Mouse (Mus musculus) myocyte (in vitro differentiated cells): ENCODE measurements at regions not wholly inside any gene's neighbourhood (a gene's known extent, or its start where the extent isn't known, plus 50 kb on each side); places are given as distances from the start of the nearest gene placed in this dataset.

ENCODE experiments used
- H3K27me3 ChIP-seq: one replicate; pipeline ENCODE4 v1.6.1; 2011; ENCODE audit not compliant: control insufficient read depth, insufficient read depth, insufficient read length
- H3K36me3 ChIP-seq: one replicate; pipeline ENCODE4 v1.6.1; 2011; ENCODE audit not compliant: control insufficient read depth, insufficient read depth
- H3K4me2 ChIP-seq: one replicate; pipeline ENCODE4 v1.6.1; 2011; ENCODE audit warnings: low read depth, control low read depth
- H3K4me3 ChIP-seq: one replicate; pipeline ENCODE4 v1.5.1; 2011; ENCODE audit warnings: mild to moderate bottlenecking, control low read depth, moderate library complexity
- H3K79me2 ChIP-seq: one replicate; pipeline ENCODE4 v1.6.1; 2011; ENCODE audit not compliant: control insufficient read depth, insufficient read depth
- H3ac ChIP-seq: one replicate; pipeline ENCODE4 v1.6.1; 2011; ENCODE audit not compliant: control insufficient read depth, insufficient read length
- CEBPB ChIP-seq: IDR thresholded peaks from 2 replicates; pipeline ENCODE4 v1.6.1; 2011; ENCODE audit warnings: mild to moderate bottlenecking, moderate library complexity; ENCODE audit not compliant: poor library complexity, insufficient read depth, severe bottlenecking
- E2F4 ChIP-seq: IDR thresholded peaks from one replicate; pipeline ENCODE4 v1.6.1; 2011; ENCODE audit warnings: mild to moderate bottlenecking, control low read depth, moderate library complexity; ENCODE audit not compliant: insufficient read depth
- MAX ChIP-seq: IDR thresholded peaks from one replicate; pipeline ENCODE4 v1.6.1; 2011; ENCODE audit warnings: low read depth, mild to moderate bottlenecking, control low read depth
- MYOD1 ChIP-seq, 3 experiments: IDR thresholded peaks; one replicate each; pipeline ENCODE4 v1.6.1; 2011; ENCODE audit warnings: control low read depth in 2 of 3, low read depth in 2 of 3, mild to moderate bottlenecking in 2 of 3, moderate library complexity in 1 of 3; ENCODE audit not compliant: insufficient read length in 2 of 3, control insufficient read depth in 1 of 3
- MYOG ChIP-seq, 3 experiments: IDR thresholded peaks; one replicate each; pipeline ENCODE4 v1.6.1; 2011; ENCODE audit warnings: control low read depth in 2 of 3, low read depth in 2 of 3, mild to moderate bottlenecking in 2 of 3; ENCODE audit not compliant: insufficient read length in 2 of 3, control insufficient read depth in 1 of 3, insufficient read depth in 1 of 3
- POLR2A ChIP-seq: IDR thresholded peaks from one replicate; pipeline ENCODE4 v1.6.1; 2011; ENCODE audit warnings: low read depth, mild to moderate bottlenecking, control low read depth, moderate library complexity; ENCODE audit not compliant: insufficient read length
- POLR2AphosphoS2 ChIP-seq: IDR thresholded peaks from one replicate; pipeline ENCODE4 v1.6.1; 2011; ENCODE audit warnings: low read depth, control low read depth; ENCODE audit not compliant: insufficient read length
- REST ChIP-seq: IDR thresholded peaks from one replicate; pipeline ENCODE4 v1.6.1; 2011; ENCODE audit warnings: mild to moderate bottlenecking, control low read depth, moderate library complexity; ENCODE audit not compliant: insufficient read depth, insufficient read length
- SRF ChIP-seq: IDR thresholded peaks from one replicate; pipeline ENCODE4 v1.6.1; 2011; ENCODE audit warnings: low read depth; ENCODE audit not compliant: control insufficient read depth, insufficient read length
- TCF12 ChIP-seq: IDR thresholded peaks from one replicate; pipeline ENCODE4 v1.6.1; 2011; ENCODE audit warnings: mild to moderate bottlenecking, control low read depth; ENCODE audit not compliant: poor library complexity, insufficient read depth, severe bottlenecking
- TCF3 ChIP-seq: IDR thresholded peaks from one replicate; pipeline ENCODE4 v1.6.1; 2011; ENCODE audit warnings: low read depth, control low read depth; ENCODE audit not compliant: insufficient read length
- USF1 ChIP-seq: IDR thresholded peaks from one replicate; pipeline ENCODE4 v1.6.1; 2011; ENCODE audit warnings: low read depth, mild to moderate bottlenecking, control low read depth, moderate library complexity

- Histone ChIP-seq H3K79me2 (no peaks in the 10 kb centered on the region), H3ac (no peak overlapping the region), H3K4me3 (no peak overlapping the region), H3K27me3 (no peaks in the 10 kb centered on the region), H3K4me2 (no peak overlapping the region), H3K36me3 (no peaks in the 10 kb centered on the region)
- no peak for TF ChIP-seq POLR2A
- TF ChIP-seq CEBPB = no peak
- no peak for TF ChIP-seq MYOG (IDR thresholded peaks at IDR 0.05; ENCODE audit: control insufficient read depth in 1 of 3, insufficient read depth in 1 of 3, insufficient read length in 2 of 3, low read depth in 2 of 3)
- no peak for TF ChIP-seq MAX
- no peak for TF ChIP-seq TCF3
- TF ChIP-seq USF1 = no peak
- no peak for TF ChIP-seq E2F4
- TF ChIP-seq REST = no peak
- TF ChIP-seq SRF = no peak
- TF ChIP-seq MYOD1 (IDR thresholded peaks at IDR 0.05; ENCODE audit: control insufficient read depth in 1 of 3, insufficient read length in 2 of 3, low read depth in 2 of 3) = no peak
- TF ChIP-seq TCF12 = no peak
- TF ChIP-seq POLR2AphosphoS2 = no peak
Measured at GRCm38 (mm10) chr7:64073781-64074180, 79.9 kb upstream of the Trpm1 start.

DNA sequence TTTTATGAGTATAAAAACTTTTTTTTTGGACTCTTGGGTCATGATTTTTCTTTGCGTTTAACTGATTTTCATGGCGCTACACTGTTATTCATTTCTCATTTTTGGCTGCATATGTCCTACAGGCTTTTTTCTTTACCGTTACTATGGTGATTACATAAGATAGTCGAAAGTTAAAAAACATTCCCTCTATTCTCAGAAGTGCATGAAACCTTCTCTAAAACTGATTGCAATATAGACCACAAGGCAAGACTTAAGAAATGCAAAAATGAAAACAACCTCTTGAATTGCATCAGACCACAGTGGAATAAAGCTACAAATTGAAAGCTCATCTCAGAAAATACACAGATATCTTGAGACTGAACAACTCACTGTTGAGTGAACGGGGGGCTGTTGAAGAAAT lies 82.7 kb upstream of the Trpm1 start:
- Histone ChIP-seq H3K27me3 (no peaks in the 10 kb centered on the region), H3K36me3 (no peaks in the 10 kb centered on the region)
- TF ChIP-seq SRF = no peak
- TF ChIP-seq E2F4 = no peak

GRCm38 (mm10) chr7:64065529-64066247 lies 87.9 kb upstream of the Trpm1 start:
- Histone ChIP-seq H3ac (no peak overlapping the region), H3K4me2 (peak overlapping the region; percentile 90), H3K36me3 (no peaks in the 10 kb centered on the region), H3K79me2 (no peaks in the 10 kb centered on the region), H3K4me3 (peak overlapping the region; percentile 20), H3K27me3 (no peaks in the 10 kb centered on the region)
- TF ChIP-seq REST (no peak), TCF12 (no peak), MAX (no peak), MYOG (IDR thresholded peaks at IDR 0.05; ENCODE audit: control insufficient read depth in 1 of 3, insufficient read depth in 1 of 3, insufficient read length in 2 of 3, low read depth in 2 of 3) (no peak), MYOD1 (IDR thresholded peaks at IDR 0.05; ENCODE audit: control insufficient read depth in 1 of 3, insufficient read length in 2 of 3, low read depth in 2 of 3) (no peak), SRF (no peak), E2F4 (no peak), POLR2A (peak; percentile 61), TCF3 (no peak), POLR2AphosphoS2 (peak; percentile 33), USF1 (no peak)

More for the DNA sequence above, 82.7 kb upstream of the Trpm1 start:
- no peak overlapping the region for H3ac ChIP-seq
- H3K4me2 ChIP-seq = no peak overlapping the region
- no peaks in the 10 kb centered on the region for H3K79me2 ChIP-seq
- no peak overlapping the region for H3K4me3 ChIP-seq

DNA sequence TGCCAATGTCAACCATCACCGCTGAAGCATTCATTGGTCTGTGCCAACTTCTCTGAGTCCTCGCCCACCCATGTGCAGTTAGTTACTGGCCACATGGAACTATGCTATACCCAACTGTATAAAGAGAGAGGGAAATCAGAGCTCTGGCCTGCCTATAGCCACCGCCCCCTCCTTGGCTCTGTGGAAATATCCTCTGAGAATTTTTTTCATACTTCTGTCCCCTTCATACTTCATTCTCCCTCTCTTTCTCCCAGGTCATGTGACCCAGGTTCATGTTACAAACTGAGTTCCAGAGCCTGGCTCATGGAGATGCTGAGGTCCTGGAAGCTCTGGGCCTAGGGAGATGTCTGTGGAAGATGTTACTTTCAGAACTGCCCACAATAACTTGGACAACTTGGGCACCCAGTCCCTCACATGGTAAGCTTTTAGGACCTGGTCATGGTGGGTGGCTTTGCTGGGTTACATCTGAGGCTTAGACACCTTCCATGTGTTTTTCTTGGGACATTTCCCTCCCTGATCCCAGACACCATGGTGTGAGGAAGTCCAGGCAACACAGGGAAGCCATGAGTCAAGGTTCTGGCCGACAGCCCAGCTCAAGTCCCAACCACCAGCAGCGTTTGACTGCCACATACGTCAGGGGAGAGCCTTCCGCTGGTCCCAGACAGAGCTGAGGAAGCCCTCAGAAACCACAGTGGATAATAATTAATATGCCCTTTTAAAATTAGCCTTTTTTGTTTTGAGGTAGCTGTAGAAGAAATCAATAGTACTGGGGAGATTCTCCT lies 89.0 kb upstream of the Trpm1 start:
- H3K36me3 ChIP-seq = no peaks in the 10 kb centered on the region
- no peaks in the 10 kb centered on the region for H3K79me2 ChIP-seq
- peak overlapping the region; percentile 90 for H3K4me2 ChIP-seq
- peak; percentile 39 for TF ChIP-seq POLR2A
- no peak for TF ChIP-seq TCF12
- TF ChIP-seq USF1 = peak; percentile 85
- H3K4me3 ChIP-seq = peak overlapping the region; percentile 20
- no peaks in the 10 kb centered on the region for H3K27me3 ChIP-seq
- H3ac ChIP-seq = no peak overlapping the region

GRCm38 (mm10) chr7:64061170-64061569 lies 92.5 kb upstream of the Trpm1 start:
- Histone ChIP-seq H3K4me3 (no peak overlapping the region), H3K79me2 (no peaks in the 10 kb centered on the region), H3K27me3 (no peaks in the 10 kb centered on the region), H3K4me2 (no peak overlapping the region), H3K36me3 (no peaks in the 10 kb centered on the region), H3ac (no peak overlapping the region)
- no peak for TF ChIP-seq TCF12
- TF ChIP-seq MAX = no peak
- TF ChIP-seq MYOD1 (IDR thresholded peaks at IDR 0.05; ENCODE audit: control insufficient read depth in 1 of 3, insufficient read length in 2 of 3, low read depth in 2 of 3) = no peak
- no peak for TF ChIP-seq E2F4
- TF ChIP-seq MYOG (IDR thresholded peaks at IDR 0.05; ENCODE audit: control insufficient read depth in 1 of 3, insufficient read depth in 1 of 3, insufficient read length in 2 of 3, low read depth in 2 of 3) = no peak
- TF ChIP-seq POLR2AphosphoS2 = no peak
- no peak for TF ChIP-seq POLR2A
- no peak for TF ChIP-seq SRF
- TF ChIP-seq TCF3 = no peak
- no peak for TF ChIP-seq CEBPB
- TF ChIP-seq USF1 = no peak
- TF ChIP-seq REST = no peak
